Mouse (Mus musculus) bone marrow, adult 2 months (tissue): Measurements from ENCODE around the gene Mgat4b.

Experiments used
- CTCF ChIP-seq: fragments of 200-500 bp; IDR thresholded peaks from 2 replicates; pipeline ENCODE4 v1.5.1; 2011; ENCODE audit warnings: low read length, control low read depth; ENCODE audit not compliant: control insufficient read depth, insufficient read depth
- POLR2A ChIP-seq: fragments of 200-500 bp; IDR thresholded peaks from 2 replicates; pipeline ENCODE4 v1.6.1; 2011; ENCODE audit warnings: low read depth, mild to moderate bottlenecking, control low read depth, low read length, borderline replicate concordance; ENCODE audit not compliant: control insufficient read depth

- TF ChIP-seq POLR2A (no peak), CTCF (no peak)
These were observed 16.6 kb upstream of the Mgat4b start for GRCm38 (mm10) chr11:50194070-50194469.
